Mouse (Mus musculus) spleen, adult 12 weeks (tissue): Measurements from ENCODE around the gene Olfr1258.
"Not testable (repeated sequence)": the region's sequence is repeated elsewhere in the genome, so short reads cannot be mapped to it uniquely, and the experiment has no call there.

Experiments
- DNase-seq: peaks from one replicate; pipeline ENCODE4 v3.0.0; 2022; ENCODE audit warnings: low spot score

The Olfr1258 gene

DNA sequence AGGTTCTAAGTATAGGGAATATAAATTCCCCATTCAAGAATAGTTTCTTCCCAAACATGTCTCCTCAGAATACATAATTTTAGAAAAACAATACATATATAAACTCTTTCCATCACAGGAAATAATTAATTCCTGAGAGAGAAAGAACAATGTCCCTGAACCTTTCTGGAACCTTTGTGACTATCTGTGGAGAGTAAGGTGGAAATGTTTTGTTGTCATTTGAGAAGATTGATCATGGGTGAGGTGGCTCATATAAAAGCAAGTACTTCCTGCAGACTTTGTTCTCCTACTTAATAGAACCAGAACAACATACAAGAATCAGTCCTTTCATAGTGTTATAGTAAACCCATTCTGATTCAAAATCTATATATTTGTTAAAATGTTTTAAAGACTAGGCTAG is at the start of gene Olfr1258:
Gene Olfr1258 (plus strand): TSS at position 301 of the 400 bp plus-strand sequence.
- no peak for DNase-seq

DNA sequence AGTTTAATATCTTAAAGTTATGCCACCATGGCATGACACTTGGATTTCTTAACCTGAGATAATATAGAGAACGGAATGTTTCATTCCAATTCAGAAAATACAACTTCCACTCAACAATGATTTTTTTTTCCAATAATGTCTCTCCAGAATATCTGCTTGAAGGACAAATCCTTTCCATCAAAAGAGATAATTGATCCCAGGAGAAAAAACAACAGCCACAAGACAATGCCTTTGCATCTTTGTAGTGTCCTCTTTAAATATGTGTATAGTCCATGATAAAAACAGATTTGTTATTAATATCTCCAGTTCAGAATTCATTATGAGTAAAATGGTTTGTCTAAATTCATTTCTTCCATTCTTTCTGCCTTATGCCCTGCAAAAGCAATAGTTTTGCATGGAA is 49.0 kb upstream of the Olfr1258 start, which contains the start of gene Olfr1257:
Gene Olfr1257 (plus strand): TSS at position 301 of the 400 bp plus-strand sequence.
- DNase-seq = no peak

DNA sequence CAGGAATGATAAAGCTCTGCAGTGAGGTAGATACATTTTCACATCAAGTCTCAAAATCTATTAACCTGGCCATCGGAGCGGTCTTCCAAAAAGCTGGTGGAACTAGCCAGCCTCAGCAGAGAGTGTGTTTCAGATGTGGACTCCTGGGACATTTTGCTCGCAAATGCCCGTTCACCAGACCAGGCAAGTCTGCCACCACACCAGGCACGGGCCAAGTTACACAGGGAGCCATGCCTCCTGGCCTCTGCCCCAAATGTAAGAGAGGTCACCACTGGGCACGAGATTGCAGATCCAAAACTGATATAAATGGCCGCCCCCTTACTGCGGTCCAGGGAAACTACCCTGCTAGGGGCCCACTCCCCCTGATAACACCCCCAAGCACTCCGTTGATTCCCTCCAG is 14.5 kb upstream of the Olfr1258 start:
- not testable (repeated sequence) for DNase-seq

DNA sequence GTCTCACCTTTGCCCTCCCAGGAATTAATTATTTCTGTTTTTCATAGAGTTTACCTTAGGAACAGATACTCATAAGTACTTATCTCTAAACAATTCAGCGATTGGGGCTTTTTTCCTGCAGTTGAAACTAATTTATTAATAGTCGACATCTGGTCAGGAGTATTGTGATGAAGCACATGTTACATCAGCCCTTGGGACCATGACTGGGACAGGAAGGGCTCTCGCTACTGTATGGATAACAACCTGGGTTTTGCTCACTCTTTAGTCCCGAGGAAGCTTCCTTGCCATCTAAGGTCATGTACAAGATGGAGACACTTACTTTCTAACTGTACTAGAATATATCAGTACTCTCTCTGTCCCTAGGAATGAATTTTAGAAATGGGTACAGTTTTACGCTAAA is 21.5 kb downstream of the Olfr1258 start, which contains the start of gene Olfr1259:
Gene Olfr1259 (minus strand): TSS at position 101 of the 400 bp plus-strand sequence.
- DNase-seq = no peak

DNA sequence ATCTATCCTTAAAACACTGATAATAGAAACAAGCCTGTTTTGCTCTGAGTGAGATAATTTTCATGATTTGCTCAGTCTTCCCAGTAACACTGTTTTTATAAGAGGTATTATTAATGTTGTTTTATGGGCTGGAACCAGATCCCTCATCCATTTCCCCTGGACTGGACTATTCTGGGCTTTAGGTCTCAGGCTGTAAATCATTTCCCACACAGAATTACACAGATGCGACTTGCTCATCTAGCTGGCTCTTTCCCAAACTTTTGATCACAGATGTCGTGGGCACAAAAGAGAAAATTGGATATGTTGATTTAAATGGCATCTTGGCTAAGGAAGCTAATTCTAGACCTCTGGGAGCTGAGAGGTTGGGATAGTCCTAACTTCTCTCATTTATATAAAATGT is 47.1 kb downstream of the Olfr1258 start, which contains the start of gene Olfr1260:
Gene Olfr1260 (plus strand): TSS at position 157 of the 400 bp plus-strand sequence.
- no peak for DNase-seq

DNA sequence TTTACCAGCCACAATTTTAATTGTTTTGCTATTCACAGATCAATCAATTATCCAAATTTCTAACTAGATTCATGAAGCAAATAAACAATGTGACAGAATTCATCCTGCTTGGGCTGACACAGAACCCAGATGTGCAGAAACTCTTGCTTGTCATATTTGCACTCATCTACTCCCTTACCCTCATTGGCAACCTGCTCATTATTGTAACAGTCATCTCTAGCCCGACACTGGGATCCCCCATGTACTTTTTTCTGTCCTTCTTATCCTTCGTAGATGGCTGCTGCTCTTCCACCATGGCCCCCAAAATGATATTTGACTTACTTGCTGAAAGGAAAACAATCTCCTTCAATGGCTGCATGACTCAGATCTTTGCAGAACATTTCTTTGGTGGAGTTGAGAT is 50.6 kb downstream of the Olfr1258 start:
- no peak for DNase-seq
